Mouse (Mus musculus) skeletal muscle tissue, postnatal 0 days (tissue): ENCODE data around the gene Olfr1217. TPM values are rescaled to one million over a fixed set of nuclear protein-coding genes. Genes with fewer than 3 reads are reported as not detected.

Source experiments
- polyA plus RNA-seq: library from polyadenylated mRNA; unstranded; fragments of >200 nt; fragmentation: Nextera tagmentation; extraction: Ambion mirVana; gene quantifications from 2 replicates; pipeline ENCODE4 v1.2.1, GENCODE M21; 2015

The Olfr1217 gene
- polyA plus RNA-seq: not detected in 2 replicates

GRCm38 (mm10) chr2:89031965-89032364 lies at the start of gene Olfr1217:
Gene Olfr1217, minus strand, starts transcription at chr2:89032065.

GRCm38 (mm10) chr2:89061087-89061486 lies 29.2 kb upstream of the Olfr1217 start, which contains the start of gene Olfr1218:
Gene Olfr1218, minus strand, starts transcription at chr2:89061187.

GRCm38 (mm10) chr2:89018240-89018639 lies 13.6 kb downstream of the Olfr1217 start, which contains the start of gene Olfr1216:
Gene Olfr1216, minus strand, starts transcription at chr2:89018340.

GRCm38 (mm10) chr2:89006873-89007272 lies 25.0 kb downstream of the Olfr1217 start, which contains the start of gene Olfr1215:
Gene Olfr1215, minus strand, starts transcription at chr2:89006973.

GRCm38 (mm10) chr2:88992553-88992952 lies 39.3 kb downstream of the Olfr1217 start, which contains the start of gene Olfr1214:
Gene Olfr1214, minus strand, starts transcription at chr2:88992653.

GRCm38 (mm10) chr2:88980181-88980580 lies 51.7 kb downstream of the Olfr1217 start, which contains the start of gene Gm13762:
Gene Gm13762, minus strand, starts transcription at chr2:88980281.

Other genes starting within 250 kb of the Olfr1217 start
- not detected in 2 replicates for gene Olfr1201, start 239.0 kb downstream of the Olfr1217 start, polyA plus RNA-seq
- gene Olfr1202, start 217.6 kb downstream of the Olfr1217 start, polyA plus RNA-seq: not detected in 2 replicates
- gene Olfr1205, start 202.3 kb downstream of the Olfr1217 start, polyA plus RNA-seq: not detected in 2 replicates
- not detected in 2 replicates for gene Olfr1204, start 182.8 kb downstream of the Olfr1217 start, polyA plus RNA-seq
- not detected in 2 replicates for gene Olfr1206, start 168.8 kb downstream of the Olfr1217 start, polyA plus RNA-seq
- gene Olfr1208, start 129.8 kb downstream of the Olfr1217 start, polyA plus RNA-seq: not detected in 2 replicates
- gene Olfr1209, start 116.9 kb downstream of the Olfr1217 start, polyA plus RNA-seq: not detected in 2 replicates
- gene Olfr1211, start 94.0 kb downstream of the Olfr1217 start, polyA plus RNA-seq: not detected in 2 replicates
- not detected in 2 replicates for gene Olfr1212, start 78.1 kb downstream of the Olfr1217 start, polyA plus RNA-seq
- not detected in 2 replicates for gene Gm13762, start 51.8 kb downstream of the Olfr1217 start, polyA plus RNA-seq
- gene Olfr1214, start 39.4 kb downstream of the Olfr1217 start, polyA plus RNA-seq: not detected in 2 replicates
- not detected in 2 replicates for gene Olfr1215, start 25.1 kb downstream of the Olfr1217 start, polyA plus RNA-seq
- not detected in 2 replicates for gene Olfr1216, start 13.7 kb downstream of the Olfr1217 start, polyA plus RNA-seq
- gene Olfr1218, start 29.1 kb upstream of the Olfr1217 start, polyA plus RNA-seq: not detected in 2 replicates
- not detected in 2 replicates for gene Olfr1219, start 51.4 kb upstream of the Olfr1217 start, polyA plus RNA-seq
- not detected in 2 replicates for gene Olfr1220, start 74.8 kb upstream of the Olfr1217 start, polyA plus RNA-seq
- not detected in 2 replicates for gene Olfr1221, start 85.2 kb upstream of the Olfr1217 start, polyA plus RNA-seq
- gene Olfr1222, start 101.0 kb upstream of the Olfr1217 start, polyA plus RNA-seq: not detected in 2 replicates
- not detected in 2 replicates for gene Olfr1223, start 119.5 kb upstream of the Olfr1217 start, polyA plus RNA-seq
- not detected in 2 replicates for gene Olfr1224-ps1, start 132.0 kb upstream of the Olfr1217 start, polyA plus RNA-seq
- gene Olfr1225, start 142.6 kb upstream of the Olfr1217 start, polyA plus RNA-seq: not detected in 2 replicates
- not detected in 2 replicates for gene Olfr1226, start 168.0 kb upstream of the Olfr1217 start, polyA plus RNA-seq
- not detected in 2 replicates for gene Olfr1228, start 222.0 kb upstream of the Olfr1217 start, polyA plus RNA-seq